Mouse (Mus musculus): Measurements from ENCODE around the gene Teddm1a. TPM values are rescaled to one million over a fixed set of nuclear protein-coding genes. Genes with fewer than 3 reads are reported as not detected.
A peak's percentile ranks its signal among the peaks of the same experiment; 100 is the strongest.
"Not testable (repeated sequence)": the region's sequence is repeated elsewhere in the genome, so short reads cannot be mapped to it uniquely, and the experiment has no call there.

The Teddm1a gene
- polyA plus RNA-seq, 2 experiments, result not detected

- H3K4me3 ChIP-seq (replicated peaks; ENCODE audit: low read length), result no peak overlapping the region
- H3K4me1 ChIP-seq (ENCODE audit: control insufficient read depth, insufficient read depth, low read length), result no peaks in the 10 kb centered on the region
- H3K27ac ChIP-seq (replicated peaks; ENCODE audit: low read depth, low read length), result no peak overlapping the region
- ATAC-seq (ENCODE audit: low FRiP score, low read depth) (no peak), DNase-seq (ENCODE audit: low spot score) (peak; percentile 5)
- H3K4me2 ChIP-seq (replicated peaks; ENCODE audit: low read depth, low read length, severe bottlenecking), result no peak overlapping the region
- H3K36me3 ChIP-seq (ENCODE audit: control insufficient read depth, insufficient read depth, low read length), result no peaks in the 10 kb centered on the region
- no peaks in the 10 kb centered on the region for H3K9me3 ChIP-seq (ENCODE audit: control insufficient read depth, low read length)
- WGBS, result 62% methylated on average over 8 of the region's 8 CpGs
- no peaks in the 10 kb centered on the region for H3K27me3 ChIP-seq (ENCODE audit: control insufficient read depth, insufficient read depth, low read length)
- no peak overlapping the region for H3K9ac ChIP-seq (ENCODE audit: low read depth, low read length, severe bottlenecking)
- no peak for TF ChIP-seq POLR2A (IDR thresholded peaks at IDR 0.05; ENCODE audit: borderline replicate concordance, extremely low read depth, insufficient read depth, insufficient read length)
Measured at GRCm38 (mm10) chr1:153855946-153856345, 35.6 kb upstream of the Teddm1a start.

DNA sequence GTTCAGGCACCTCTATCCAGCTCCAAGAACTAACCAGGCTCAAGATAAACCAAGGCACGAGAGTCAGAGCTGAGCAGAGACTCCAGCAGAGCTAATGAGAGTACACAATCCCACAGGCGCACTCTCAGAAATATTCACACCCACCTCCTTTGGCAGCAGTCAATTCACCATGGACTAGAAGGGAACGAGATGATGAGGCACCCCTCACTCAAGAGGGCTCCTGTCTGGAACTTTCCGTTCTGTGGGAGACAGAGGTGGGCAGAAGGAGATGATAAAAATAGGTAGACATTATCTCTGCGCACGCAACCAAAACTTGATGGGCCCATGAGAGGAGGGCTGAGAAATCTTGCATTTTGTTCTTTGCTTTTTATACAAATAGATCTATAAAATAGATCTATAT, 17.5 kb upstream of the Teddm1a start, which contains the start of gene Teddm1b:
Teddm1b (plus strand) TSS at position 301 of the 400 bp plus-strand sequence.
- no peak within 1 kb of the TSS for H3K9ac ChIP-seq (ENCODE audit: low read depth, low read length, severe bottlenecking)

DNA sequence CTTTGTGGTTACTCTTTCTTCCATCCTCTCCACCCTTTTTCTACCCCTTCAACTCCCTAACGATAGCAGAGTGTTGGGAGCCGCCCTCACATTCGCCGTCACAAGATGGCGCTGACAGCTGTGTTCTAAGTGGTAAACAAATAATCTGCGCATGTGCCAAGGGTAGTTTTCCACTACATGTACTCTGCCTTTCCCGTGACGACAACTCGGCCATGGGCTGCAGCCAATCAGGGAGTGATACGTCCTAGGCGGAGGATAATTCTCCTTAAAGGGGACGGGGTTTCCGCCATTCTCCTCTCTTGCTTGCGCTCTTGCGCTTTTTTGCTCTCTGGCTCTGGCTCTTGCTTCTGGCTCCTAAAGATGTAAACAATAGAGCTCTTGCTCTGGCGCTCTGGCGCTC, 11.2 kb upstream of the Teddm1a start:
- WGBS, result 95% methylated on average over 17 of the region's 17 CpGs
- not testable (repeated sequence) for H3K9ac ChIP-seq (ENCODE audit: low read depth, low read length, severe bottlenecking); H3K4me1 ChIP-seq (ENCODE audit: control insufficient read depth, insufficient read depth, low read length)

More for the DNA sequence above, 17.5 kb upstream of the Teddm1a start, which contains the start of gene Teddm1b:
- no peak for TF ChIP-seq POLR2A (IDR thresholded peaks at IDR 0.05; ENCODE audit: borderline replicate concordance, extremely low read depth, insufficient read depth, insufficient read length)
- WGBS, result 83% methylated on average over 6 of the region's 6 CpGs
- Histone ChIP-seq H3K4me2 (replicated peaks; ENCODE audit: low read depth, low read length, severe bottlenecking) (no peak within 1 kb of the TSS), H3K4me1 (ENCODE audit: control insufficient read depth, insufficient read depth, low read length) (no peaks in the 10 kb centered on the region), H3K4me3 (replicated peaks; ENCODE audit: low read length) (no peak within 1 kb of the TSS), H3K9me3 (ENCODE audit: control insufficient read depth, low read length) (no peaks in the 10 kb centered on the region), H3K36me3 (ENCODE audit: control insufficient read depth, insufficient read depth, low read length) (no peaks in the 10 kb centered on the region), H3K27ac (replicated peaks; ENCODE audit: low read depth, low read length) (no peak within 1 kb of the TSS), H3K27me3 (ENCODE audit: control insufficient read depth, insufficient read depth, low read length) (no peaks in the 10 kb centered on the region)
- ATAC-seq (ENCODE audit: low FRiP score, low read depth) (no peak), DNase-seq (ENCODE audit: low spot score) (no peak)

GRCm38 (mm10) chr1:153886024-153886633, 5.4 kb upstream of the Teddm1a start:
- H3K4me3 ChIP-seq (replicated peaks; ENCODE audit: low read length), result no peak overlapping the region
- no peak for DNase-seq (ENCODE audit: low spot score)
- H3K9ac ChIP-seq (ENCODE audit: low read depth, low read length, severe bottlenecking), result no peak overlapping the region
- H3K27me3 ChIP-seq (ENCODE audit: control insufficient read depth, insufficient read depth, low read length), result no peaks in the 10 kb centered on the region
- WGBS, result 19% methylated on average over 17 of the region's 17 CpGs
- no peaks in the 10 kb centered on the region for H3K36me3 ChIP-seq (ENCODE audit: control insufficient read depth, insufficient read depth, low read length)
- no peak for ATAC-seq (ENCODE audit: low FRiP score, low read depth)
- H3K27ac ChIP-seq (replicated peaks; ENCODE audit: low read depth, low read length), result no peak overlapping the region
- no peak overlapping the region for H3K4me2 ChIP-seq (replicated peaks; ENCODE audit: low read depth, low read length, severe bottlenecking)
- no peaks in the 10 kb centered on the region for H3K4me1 ChIP-seq (ENCODE audit: control insufficient read depth, insufficient read depth, low read length)
- no peak for TF ChIP-seq POLR2A (IDR thresholded peaks at IDR 0.05; ENCODE audit: borderline replicate concordance, extremely low read depth, insufficient read depth, insufficient read length)
- H3K9me3 ChIP-seq (ENCODE audit: control insufficient read depth, low read length), result no peaks in the 10 kb centered on the region

More for the DNA sequence above, 11.2 kb upstream of the Teddm1a start:
- H3K36me3 ChIP-seq (ENCODE audit: control insufficient read depth, insufficient read depth, low read length); H3K4me3 ChIP-seq (replicated peaks; ENCODE audit: low read length); H3K9me3 ChIP-seq (ENCODE audit: control insufficient read depth, low read length); DNase-seq (ENCODE audit: low spot score); H3K27ac ChIP-seq (replicated peaks; ENCODE audit: low read depth, low read length); ATAC-seq (ENCODE audit: low FRiP score, low read depth); H3K4me2 ChIP-seq (replicated peaks; ENCODE audit: low read depth, low read length, severe bottlenecking); H3K27me3 ChIP-seq (ENCODE audit: control insufficient read depth, insufficient read depth, low read length): not testable (repeated sequence)

- Histone ChIP-seq H3K4me1 (ENCODE audit: control insufficient read depth, insufficient read depth, low read length) (0 out of 2 replicates have a peak, but pooled peaks cover under 1% of the 10 kb centered on the region), H3K4me2 (replicated peaks; ENCODE audit: low read depth, low read length, severe bottlenecking) (no peak overlapping the region), H3K27me3 (ENCODE audit: control insufficient read depth, insufficient read depth, low read length) (no peaks in the 10 kb centered on the region), H3K9me3 (ENCODE audit: control insufficient read depth, low read length) (no peaks in the 10 kb centered on the region), H3K36me3 (ENCODE audit: control insufficient read depth, insufficient read depth, low read length) (no peaks in the 10 kb centered on the region), H3K9ac (ENCODE audit: low read depth, low read length, severe bottlenecking) (no peak overlapping the region), H3K27ac (replicated peaks; ENCODE audit: low read depth, low read length) (no peak overlapping the region), H3K4me3 (replicated peaks; ENCODE audit: low read length) (no peak overlapping the region)
- TF ChIP-seq POLR2A (IDR thresholded peaks at IDR 0.05; ENCODE audit: borderline replicate concordance, extremely low read depth, insufficient read depth, insufficient read length), result no peak
- WGBS, result 92% methylated on average over 10 of the region's 10 CpGs
- DNase-seq (ENCODE audit: low spot score) (no peak), ATAC-seq (ENCODE audit: low FRiP score, low read depth) (no peak)
Measured at GRCm38 (mm10) chr1:153890121-153890520, 1.4 kb upstream of the Teddm1a start.
